Mouse (Mus musculus): ENCODE data around the gene Upf3b.
"Not testable (repeated sequence)": the region's sequence is repeated elsewhere in the genome, so short reads cannot be mapped to it uniquely, and the experiment has no call there.

GRCm38 (mm10) chrX:37144498-37144897, 34.4 kb upstream of the Upf3b start:
- not testable (repeated sequence) for TF ChIP-seq POLR2A (IDR thresholded peaks at IDR 0.05; ENCODE audit: borderline replicate concordance, extremely low read depth, insufficient read depth, insufficient read length, poor library complexity, severe bottlenecking); CTCF (IDR thresholded peaks at IDR 0.05; ENCODE audit: borderline replicate concordance, extremely low read depth, insufficient read depth, insufficient read length)
